Mouse (Mus musculus): ENCODE results near the gene Gm17409.

The Gm17409 gene

GRCm38 (mm10) chr2:58469816-58470215, at the start of gene Gm17409:
Gene Gm17409, plus strand, starts transcription at chr2:58470116.
- no peak for DNase-seq (ENCODE audit: low spot score)

- DNase-seq (ENCODE audit: low spot score): no peak
Measured at GRCm38 (mm10) chr2:58423319-58423718, 46.6 kb upstream of the Gm17409 start.

DNA sequence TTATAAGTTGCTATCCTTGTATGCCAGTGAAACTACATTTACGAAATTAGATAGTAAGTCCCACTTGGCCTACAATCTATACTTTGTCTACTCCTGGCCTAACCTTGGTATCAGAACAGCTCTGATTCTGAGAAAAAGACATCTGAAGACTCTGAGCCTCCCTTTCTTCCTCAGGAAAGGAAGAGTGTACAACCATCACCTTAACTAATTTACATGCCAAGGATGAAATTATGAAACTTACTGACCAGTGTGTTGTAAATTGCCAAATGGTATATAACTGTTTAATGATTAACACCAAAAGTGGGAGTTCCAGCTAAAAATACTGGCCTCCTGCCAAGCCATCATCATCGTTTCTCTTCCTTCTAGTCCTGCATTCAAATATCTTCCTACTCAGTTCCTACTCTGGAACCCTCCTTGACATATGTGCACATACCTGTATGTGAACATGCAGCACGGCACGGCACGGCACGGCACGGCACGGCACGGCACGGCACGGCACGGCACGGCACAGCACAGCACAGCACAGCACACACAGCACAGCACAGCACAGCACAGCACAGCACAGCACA, 44.4 kb upstream of the Gm17409 start:
- DNase-seq (ENCODE audit: low spot score): no peak

GRCm38 (mm10) chr2:58432211-58432610, 37.7 kb upstream of the Gm17409 start:
- no peak for DNase-seq (ENCODE audit: low spot score)

GRCm38 (mm10) chr2:58433317-58433716, 36.6 kb upstream of the Gm17409 start:
- DNase-seq (ENCODE audit: low spot score): no peak

DNA sequence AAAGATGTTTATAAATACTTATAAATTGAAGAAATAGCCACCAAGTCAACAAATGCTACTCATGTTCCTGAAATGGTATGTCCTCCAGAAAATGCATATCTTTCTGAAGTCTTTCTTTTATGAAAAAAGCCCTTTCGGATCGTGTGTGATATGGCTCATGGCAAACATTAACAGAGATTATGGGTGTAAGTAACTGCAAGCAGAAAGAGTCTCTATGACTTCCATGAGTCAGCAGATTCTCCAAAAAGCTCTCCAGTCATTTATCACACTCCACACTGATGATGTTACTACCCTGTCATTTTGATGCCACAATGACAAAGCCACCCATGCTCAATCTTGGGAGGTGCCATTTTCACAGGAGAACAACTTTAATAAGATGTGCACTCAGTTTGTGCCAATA, 35.5 kb upstream of the Gm17409 start:
- DNase-seq (ENCODE audit: low spot score): no peak

- no peak for DNase-seq (ENCODE audit: low spot score)
Measured at GRCm38 (mm10) chr2:58435507-58435906, 34.4 kb upstream of the Gm17409 start.

DNA sequence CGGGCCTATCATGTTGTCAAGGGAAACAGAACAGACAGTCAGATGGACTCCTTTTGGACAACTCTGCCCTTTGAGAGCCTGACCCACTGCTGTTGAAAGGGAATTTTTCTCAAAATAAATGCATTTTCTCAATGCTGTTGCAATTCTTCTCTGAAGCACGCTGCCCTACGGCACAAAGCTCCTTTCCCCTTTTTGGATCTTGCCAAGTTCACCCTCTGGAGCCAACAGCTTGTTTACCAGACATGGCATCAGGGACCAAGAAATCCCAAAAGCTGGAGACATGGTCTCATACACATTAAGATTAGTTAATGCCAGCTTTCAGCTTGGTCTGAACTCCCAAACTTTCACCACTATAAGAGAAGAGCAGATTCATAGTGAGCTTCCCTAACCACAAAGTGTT, 33.0 kb upstream of the Gm17409 start:
- no peak for DNase-seq (ENCODE audit: low spot score)

DNA sequence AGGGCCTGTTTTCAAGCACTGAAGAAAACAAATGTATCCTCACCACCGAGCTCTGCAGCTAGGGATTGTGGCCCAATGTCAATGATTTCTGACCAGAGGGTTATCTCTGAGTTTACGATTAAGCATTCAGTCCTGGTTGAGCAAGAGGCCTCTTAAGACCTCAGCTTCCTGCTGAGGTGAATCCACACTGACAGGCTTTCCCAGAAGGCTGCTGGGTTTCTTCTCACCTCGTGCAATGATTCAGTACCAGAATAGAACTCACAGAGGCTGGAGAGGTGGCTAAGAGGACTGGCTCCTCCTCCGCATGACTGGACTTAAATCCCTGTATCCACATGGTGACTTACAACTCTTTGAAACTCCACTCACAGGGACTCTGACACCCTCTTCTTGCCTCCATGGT, 26.8 kb upstream of the Gm17409 start:
- DNase-seq (ENCODE audit: low spot score): no peak

GRCm38 (mm10) chr2:58447001-58447400, 22.9 kb upstream of the Gm17409 start:
- DNase-seq (ENCODE audit: low spot score): no peak

DNA sequence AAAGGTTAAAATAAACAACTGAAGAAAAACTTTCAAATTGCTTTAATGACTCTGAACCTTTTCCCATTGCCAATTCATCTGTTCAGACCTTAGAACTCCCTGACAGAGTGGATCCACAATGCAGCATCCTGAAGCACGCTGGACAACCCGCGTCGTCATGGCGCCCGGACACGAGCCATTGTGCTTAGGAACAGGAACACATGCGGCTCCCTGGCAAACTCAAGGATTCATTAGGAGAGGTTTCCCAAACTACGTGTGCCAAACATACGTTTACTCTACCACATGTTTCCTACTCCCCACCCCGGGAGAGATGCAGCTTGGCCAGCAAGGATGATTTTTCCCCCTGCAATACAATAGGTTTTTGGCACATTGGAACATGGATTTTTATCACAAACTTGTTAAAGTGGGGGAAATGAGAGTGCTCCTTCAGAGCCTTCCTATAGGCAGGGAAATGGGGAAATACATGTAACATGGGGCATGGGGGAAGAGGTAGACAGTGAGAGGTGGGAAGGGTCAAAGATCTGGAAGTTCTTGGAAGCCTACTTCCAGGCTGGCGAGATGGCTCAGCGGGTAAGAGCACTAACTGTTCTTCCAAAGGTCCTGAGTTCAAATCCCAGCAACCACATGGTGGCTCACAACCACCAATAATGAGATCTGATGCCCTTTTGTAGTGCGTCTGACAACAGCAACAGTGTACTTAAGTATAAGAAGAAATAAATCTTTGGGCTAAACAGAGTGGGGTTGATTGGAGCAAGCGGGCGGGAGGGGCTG, 15.6 kb upstream of the Gm17409 start:
- no peak for DNase-seq (ENCODE audit: low spot score)

DNA sequence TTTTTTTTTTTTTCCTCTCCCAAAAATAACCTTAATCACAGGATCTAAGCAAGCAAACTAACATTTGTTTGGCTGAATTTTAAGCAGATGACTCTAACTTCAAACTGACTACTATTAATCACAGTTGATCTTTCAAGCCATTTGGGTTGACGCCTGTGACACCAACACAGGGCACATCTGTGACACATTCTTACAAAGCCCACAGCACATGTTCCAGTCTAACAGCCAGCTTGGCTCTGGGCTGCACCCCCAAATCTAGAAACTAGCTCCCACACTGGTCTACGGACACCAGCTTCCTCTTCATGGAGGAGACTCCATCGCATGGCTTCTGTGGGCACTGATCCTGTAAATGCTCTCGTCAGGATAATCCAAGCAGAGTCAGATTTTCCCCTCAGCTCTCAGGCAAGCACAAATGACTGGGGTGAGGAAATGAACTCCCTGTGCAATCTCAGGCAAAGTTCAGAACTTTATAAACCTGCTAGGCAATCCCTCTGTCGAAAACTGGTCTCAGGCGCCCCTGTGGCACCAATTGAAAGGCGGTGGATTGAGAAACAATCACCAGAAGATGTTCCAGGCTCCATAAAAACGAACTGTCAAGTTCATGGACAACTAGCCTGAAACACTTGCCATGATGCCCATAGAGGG, 13.0 kb upstream of the Gm17409 start:
- DNase-seq (ENCODE audit: low spot score): no peak

DNA sequence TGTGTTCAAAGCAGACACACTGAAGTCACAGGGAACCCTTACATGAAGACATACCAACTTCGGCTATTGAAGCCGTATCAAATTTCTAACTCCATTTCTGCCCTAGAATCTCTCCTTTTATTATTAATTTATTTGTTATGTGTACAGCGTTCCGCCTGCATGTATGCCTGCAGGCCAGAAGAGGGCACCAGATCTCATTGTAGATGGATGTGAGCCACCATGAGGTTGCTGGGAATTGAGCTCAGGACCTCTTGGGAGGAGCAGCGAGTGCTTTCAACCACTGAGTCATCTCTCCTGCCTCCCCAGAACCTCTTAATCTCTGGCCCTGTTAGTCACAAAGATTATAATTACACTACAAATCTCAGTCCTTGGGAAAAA, 12.4 kb upstream of the Gm17409 start:
- DNase-seq (ENCODE audit: low spot score): no peak

- no peak for DNase-seq (ENCODE audit: low spot score)
Measured at GRCm38 (mm10) chr2:58458820-58459371, 11.0 kb upstream of the Gm17409 start.

DNA sequence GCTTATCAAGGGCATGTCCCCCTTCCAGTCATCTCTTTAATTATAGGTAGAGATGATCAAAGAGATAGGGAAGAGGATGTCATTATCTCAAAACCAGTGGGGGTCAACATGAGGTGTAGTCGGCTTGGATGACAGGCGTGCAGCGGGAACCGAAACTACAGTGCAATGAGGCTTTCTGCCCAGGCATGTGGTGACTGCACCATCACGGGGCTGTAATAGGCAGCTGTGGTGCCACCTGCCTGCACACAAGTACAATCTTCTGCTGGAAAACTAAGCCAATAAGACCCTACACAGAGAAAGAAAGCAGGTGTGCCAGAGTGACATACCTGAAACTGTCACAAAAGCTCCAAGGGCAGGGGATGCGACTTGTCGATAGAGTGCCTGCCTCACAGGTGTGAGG, 374 bp downstream of the Gm17409 start:
- DNase-seq (ENCODE audit: low spot score): no peak

DNA sequence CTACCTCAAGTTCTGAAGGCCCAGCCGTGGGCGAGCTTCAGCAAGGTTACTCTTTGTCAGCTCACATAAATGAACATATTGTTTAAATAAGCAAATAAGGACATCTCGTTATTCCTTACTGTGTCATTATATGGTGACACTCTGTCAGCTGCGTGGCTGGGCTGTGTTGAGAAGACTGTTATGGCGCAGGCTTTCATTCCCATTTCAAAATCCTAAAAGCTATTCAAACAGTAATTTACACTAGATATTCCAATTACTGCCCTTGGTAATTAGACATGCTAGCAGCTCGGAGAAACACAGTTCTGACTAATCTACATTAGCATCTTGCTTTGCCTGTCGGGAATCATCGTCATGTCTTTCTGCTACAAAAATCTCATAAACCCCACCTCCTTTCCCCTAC, 5.7 kb downstream of the Gm17409 start:
- no peak for DNase-seq (ENCODE audit: low spot score)

DNA sequence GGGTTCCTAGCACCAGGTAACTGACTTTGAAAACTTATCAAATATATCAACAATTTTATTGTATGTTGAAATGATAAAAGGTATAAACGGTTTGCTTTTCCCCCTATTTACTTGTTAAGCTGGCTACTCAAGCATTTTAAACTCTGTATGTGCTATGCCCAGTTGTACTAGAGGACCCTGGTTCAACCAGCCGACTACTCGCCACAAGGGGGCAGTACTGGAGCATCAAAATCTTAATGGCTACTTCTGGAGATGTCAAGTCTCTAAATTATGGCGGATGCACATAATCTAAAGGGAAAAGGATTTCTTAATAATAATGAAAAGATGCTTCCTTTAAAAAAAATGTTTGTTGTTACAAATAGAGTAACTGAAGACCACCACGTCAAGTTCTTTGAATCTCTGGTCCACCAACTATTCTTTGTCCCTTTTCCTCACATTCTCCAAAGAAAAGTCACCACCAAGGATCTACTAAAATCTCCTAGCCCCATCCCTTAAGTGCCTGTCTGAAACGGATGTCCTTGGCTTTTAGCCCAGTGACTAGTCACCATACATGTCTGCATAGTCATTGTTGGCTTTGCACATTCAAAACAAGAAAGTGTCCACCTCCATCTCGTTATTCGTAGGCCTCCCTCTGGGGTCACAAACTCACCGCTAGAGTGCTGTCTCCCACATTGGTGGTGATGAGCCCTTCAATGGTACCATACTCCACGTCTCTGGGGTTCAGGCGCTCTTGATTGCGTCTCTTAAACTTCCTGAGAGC, 7.2 kb downstream of the Gm17409 start:
- peak; percentile 88 for DNase-seq (ENCODE audit: low spot score)

GRCm38 (mm10) chr2:58478144-58478543, 8.2 kb downstream of the Gm17409 start:
- no peak for DNase-seq (ENCODE audit: low spot score)

- DNase-seq (ENCODE audit: low spot score): no peak
Measured at GRCm38 (mm10) chr2:58479536-58479935, 9.6 kb downstream of the Gm17409 start.

DNA sequence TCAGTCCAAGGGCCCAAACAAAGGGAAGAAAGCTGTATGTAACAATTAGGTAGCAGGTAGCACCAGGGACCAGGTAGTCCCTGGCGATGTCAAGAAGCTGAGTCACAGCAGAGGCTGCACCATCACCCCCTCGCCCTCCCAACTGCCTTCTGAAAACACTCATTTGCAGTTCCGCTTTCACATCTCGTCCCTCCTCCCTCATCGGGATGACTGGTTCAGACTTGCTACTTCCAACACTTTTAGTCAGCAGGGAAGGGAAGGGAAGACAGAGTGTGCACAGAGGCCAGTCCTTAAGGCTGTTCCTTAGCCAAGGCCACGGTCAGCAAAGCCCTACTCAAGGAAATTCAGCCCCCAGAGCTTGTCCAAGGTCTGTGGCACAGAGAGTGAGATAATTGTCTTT, 10.8 kb downstream of the Gm17409 start:
- no peak for DNase-seq (ENCODE audit: low spot score)

- no peak for DNase-seq (ENCODE audit: low spot score)
Measured at GRCm38 (mm10) chr2:58481450-58482100, 11.7 kb downstream of the Gm17409 start.

Data from MN1 (cell line).